Mouse (Mus musculus): Measurements from ENCODE around the gene Il17rb. TPM values are rescaled to one million over a fixed set of nuclear protein-coding genes. Genes with fewer than 3 reads are reported as not detected.

The Il17rb gene
- polyA plus RNA-seq, 1 experiment from 2014 or later: 0.96 TPM

Small RNA genes lying within 50 kb of the gene (microRNA-seq; reads per million reads assigned to microRNA genes)
- gene Mir6947: 0.52 reads per million

Other genes with a start within 250 kb of the Il17rb start
- gene Selenok, start 40.6 kb downstream of the Il17rb start, polyA plus RNA-seq (2015; fragmentation: Nextera tagmentation; extraction: Ambion mirVana): 355 and 416 TPM in 2 replicates
- 74.6 TPM in 2 replicates for gene Actr8, start 30.6 kb downstream of the Il17rb start, polyA plus RNA-seq (2015; fragmentation: Nextera tagmentation; extraction: Ambion mirVana)
- gene Chdh, start 127 bp upstream of the Il17rb start, polyA plus RNA-seq (2015; fragmentation: Nextera tagmentation; extraction: Ambion mirVana): 0.52 and 1.7 TPM in 2 replicates

All from neural tube, embryonic 15.5 days (tissue).